Mouse (Mus musculus) liver, embryonic 14 days (tissue): Measurements from ENCODE around the gene Elfn1. TPM values are rescaled to one million over a fixed set of nuclear protein-coding genes. Genes with fewer than 3 reads are reported as not detected.

Source experiments
- polyA plus RNA-seq: library from polyadenylated mRNA; depleted of rRNA; stranded (reverse); fragments of >200 nt; gene quantifications from 2 replicates; pipeline ENCODE4 v1.2.3, GENCODE M21; 2012; rRNA removed

Gene Elfn1
- 0.07 and 0.08 TPM in 2 replicates for polyA plus RNA-seq

GRCm38 (mm10) chr5:139907714-139908242 is at the start of gene Elfn1:
Gene Elfn1 (plus strand): TSS chr5:139907943.

Other genes with a start within 250 kb of the Elfn1 start
- 6.7 and 7.6 TPM in 2 replicates for gene Micall2, start 171.6 kb upstream of the Elfn1 start, polyA plus RNA-seq
- gene Ints1, start 132.3 kb upstream of the Elfn1 start, polyA plus RNA-seq: 9.9 and 11.8 TPM in 2 replicates
- gene Mafk, start 116.4 kb upstream of the Elfn1 start, polyA plus RNA-seq: 19.9 and 23.8 TPM in 2 replicates
- 0.55 and 0.81 TPM in 2 replicates for gene Tmem184a, start 88.0 kb upstream of the Elfn1 start, polyA plus RNA-seq
- gene Gm26938, start 81.5 kb upstream of the Elfn1 start, polyA plus RNA-seq: not detected in 2 replicates
- 32.4 and 37.8 TPM in 2 replicates for gene Psmg3, start 81.1 kb upstream of the Elfn1 start, polyA plus RNA-seq